Mouse (Mus musculus): ENCODE measurements at regions not wholly inside any gene's neighbourhood (a gene's known extent, or its start where the extent isn't known, plus 50 kb on each side); places are given as distances from the start of the nearest gene placed in this dataset.

- TF ChIP-seq CTCF (IDR thresholded peaks at IDR 0.05; ENCODE audit: low read depth) = no peak
- TF ChIP-seq EP300 (IDR thresholded peaks at IDR 0.05; ENCODE audit: low read depth) = no peak
These were observed 431.0 kb upstream of the Spred2 start for GRCm38 (mm10) chr11:19493089-19493756.
